Mouse (Mus musculus): ENCODE data around the gene Sfn.

Gene Sfn

DNA sequence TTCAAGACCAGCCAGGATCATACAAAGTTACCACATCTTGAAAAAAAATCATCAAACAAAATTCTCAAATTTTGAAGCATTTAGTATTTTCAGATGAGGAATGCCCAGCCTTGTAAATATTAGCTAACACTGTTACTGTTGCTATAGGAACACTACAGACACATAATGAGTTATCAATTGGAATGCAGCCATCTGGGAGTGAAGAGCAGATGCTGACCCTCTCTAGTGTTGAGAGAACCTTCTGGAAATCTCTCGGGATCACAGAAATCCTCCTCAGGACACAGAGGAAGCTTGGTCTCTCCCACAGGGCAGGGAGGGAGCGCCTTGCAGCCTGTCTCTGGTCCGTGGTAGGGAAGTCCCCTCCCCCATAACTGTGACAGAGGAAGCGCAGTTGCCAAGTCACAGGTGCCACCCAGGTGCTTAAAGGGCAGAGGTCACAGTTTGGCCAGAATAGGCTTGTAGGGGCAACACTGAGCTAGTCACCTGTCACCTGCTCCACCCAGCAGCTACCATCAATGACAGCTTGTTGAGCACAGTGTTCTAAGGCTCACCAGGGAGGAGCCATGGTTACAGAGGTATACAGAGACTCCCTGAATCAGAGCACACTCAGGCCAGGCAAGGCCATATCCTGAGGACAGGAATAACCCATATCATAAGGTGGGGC, 17.6 kb upstream of the Sfn start:
- no peak for DNase-seq (ENCODE audit: low read depth)

GRCm38 (mm10) chr4:133617936-133618335, 16.0 kb upstream of the Sfn start:
- DNase-seq (ENCODE audit: low read depth), result no peak

GRCm38 (mm10) chr4:133615416-133615815, 13.4 kb upstream of the Sfn start:
- DNase-seq (ENCODE audit: low read depth), result no peak

GRCm38 (mm10) chr4:133614274-133614761, 12.3 kb upstream of the Sfn start:
- DNase-seq (ENCODE audit: low read depth), result no peak

GRCm38 (mm10) chr4:133613867-133614266, 11.9 kb upstream of the Sfn start:
- DNase-seq (ENCODE audit: low read depth), result no peak

GRCm38 (mm10) chr4:133613026-133613425, 11.1 kb upstream of the Sfn start:
- DNase-seq (ENCODE audit: low read depth), result no peak

- DNase-seq (ENCODE audit: low read depth), result no peak
Observed at GRCm38 (mm10) chr4:133612416-133612815, 10.4 kb upstream of the Sfn start.

DNA sequence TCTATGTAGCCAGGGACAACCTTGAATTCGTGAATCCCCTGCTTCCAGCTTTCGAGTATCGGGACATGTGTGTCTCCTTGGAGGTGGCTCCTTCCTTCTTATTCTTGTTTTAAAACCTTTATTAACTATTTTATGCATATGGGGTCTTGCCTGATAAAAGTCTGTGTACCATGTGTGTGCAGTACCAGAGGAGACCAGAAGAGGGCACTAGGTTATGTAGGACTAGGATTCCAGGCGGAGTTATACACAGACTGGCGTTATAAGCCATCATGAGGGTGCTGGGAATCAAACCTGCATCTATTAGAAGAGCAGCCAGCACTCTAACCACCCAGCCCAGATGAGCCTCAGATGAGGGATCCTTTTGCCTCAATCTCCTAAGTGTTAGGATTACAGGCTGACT, 9.8 kb upstream of the Sfn start:
- no peak for DNase-seq (ENCODE audit: low read depth)

GRCm38 (mm10) chr4:133609719-133610118, 7.8 kb upstream of the Sfn start:
- peak; percentile 72 for DNase-seq (ENCODE audit: low read depth)

DNA sequence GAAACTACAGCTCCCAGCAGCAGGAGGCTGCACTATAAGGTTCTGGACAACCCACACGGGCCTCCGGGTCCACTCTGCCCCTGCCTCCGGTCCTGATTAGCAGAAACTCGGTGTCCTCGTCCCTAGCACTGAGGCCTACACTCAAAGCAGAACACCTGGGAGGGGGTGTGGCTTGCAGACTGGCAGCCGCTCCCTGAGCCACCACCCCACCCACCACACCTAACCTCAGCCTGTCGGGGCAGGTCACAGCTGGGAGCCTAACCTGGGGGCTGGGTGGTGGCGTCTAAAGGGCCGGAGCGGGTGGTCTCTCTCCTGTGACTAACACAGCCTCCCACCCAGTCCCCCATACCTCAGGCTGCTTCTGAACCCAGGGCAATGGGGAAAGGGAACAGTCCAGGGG, 5.3 kb upstream of the Sfn start:
- no peak for DNase-seq (ENCODE audit: low read depth)

DNA sequence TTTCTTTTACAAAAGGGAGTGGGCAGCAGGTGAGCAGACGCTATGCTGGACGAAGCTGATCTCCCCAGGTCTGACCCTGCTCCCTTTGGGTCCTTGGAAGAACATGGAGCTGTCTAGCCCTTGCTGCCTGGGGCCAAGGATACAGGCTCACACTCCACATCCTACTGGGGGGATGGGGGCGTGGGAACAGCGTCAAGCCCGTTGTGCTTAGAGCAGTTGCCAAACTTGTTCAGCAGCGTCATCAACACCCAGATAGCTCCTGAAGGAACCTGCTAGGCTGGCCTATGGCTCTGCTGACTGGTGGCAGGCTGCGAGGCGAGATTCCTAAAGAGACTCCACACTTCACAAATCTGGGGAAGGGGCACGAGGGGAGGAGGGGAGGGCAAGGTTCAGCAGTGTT, 3.4 kb upstream of the Sfn start:
- no peak for DNase-seq (ENCODE audit: low read depth)

DNA sequence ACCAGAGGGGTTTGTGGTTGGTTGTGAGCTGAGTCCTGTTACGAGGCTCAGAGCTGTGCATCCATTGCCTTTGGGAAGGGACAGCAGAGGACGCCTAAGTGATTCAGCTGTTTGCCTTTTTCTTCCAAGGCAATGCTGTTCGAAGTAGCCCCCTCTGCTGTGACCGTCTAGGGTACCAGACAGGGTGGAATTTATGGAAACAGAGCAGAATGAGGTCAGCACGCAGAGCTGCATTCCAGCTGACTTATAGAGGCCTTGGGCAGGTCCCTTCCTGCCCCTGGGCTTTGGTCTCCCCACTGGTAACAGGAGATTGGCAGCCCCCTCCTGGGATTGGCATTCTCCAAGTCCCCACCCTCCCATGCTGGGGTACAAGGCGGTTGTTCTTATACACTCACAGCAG, 2.9 kb upstream of the Sfn start:
- DNase-seq (ENCODE audit: low read depth), result no peak

GRCm38 (mm10) chr4:133604175-133604574, 2.2 kb upstream of the Sfn start:
- no peak for DNase-seq (ENCODE audit: low read depth)

GRCm38 (mm10) chr4:133603056-133603455, 1.1 kb upstream of the Sfn start:
- DNase-seq (ENCODE audit: low read depth), result no peak

DNA sequence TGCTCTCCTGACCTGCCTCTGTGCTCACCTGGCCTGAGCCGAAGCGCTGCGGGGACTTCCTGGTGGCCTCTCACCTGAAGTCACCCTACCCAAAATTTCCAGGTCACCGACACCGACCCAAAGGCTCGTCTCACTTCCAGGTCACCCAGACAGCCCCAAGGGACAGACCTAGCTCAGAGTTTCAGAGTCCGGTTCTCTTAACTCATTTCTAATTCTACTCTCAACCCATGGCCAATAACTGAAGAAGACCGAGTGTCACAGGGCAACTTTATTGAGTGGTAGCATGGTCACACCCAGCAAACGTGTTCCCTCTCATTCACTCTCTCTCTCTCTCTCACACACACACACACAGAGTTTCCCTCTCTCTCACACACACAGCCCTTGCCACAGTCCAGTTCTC, 1.7 kb downstream of the Sfn start:
- no peak for DNase-seq (ENCODE audit: low read depth)

GRCm38 (mm10) chr4:133599571-133600073, 2.3 kb downstream of the Sfn start:
- peak; percentile 75 for DNase-seq (ENCODE audit: low read depth)

DNA sequence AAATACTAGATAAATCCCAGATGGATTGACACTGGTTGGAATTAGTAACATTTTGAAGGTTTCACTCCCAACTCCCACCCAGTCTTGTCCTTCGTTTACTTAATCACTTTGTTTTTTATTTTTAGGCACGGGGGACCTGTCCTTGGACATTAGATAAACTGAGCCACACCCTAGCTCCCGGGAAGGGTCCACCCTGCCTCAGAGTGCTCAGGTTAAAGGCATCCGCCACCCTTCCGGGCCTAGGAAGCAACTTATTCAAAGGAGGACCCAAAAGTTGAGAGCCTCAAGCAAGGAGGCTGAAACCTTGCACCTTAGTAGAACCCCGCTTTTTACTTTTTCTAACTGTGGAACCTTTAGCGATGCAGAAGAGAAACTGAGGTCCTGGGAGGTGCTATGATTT, 2.9 kb downstream of the Sfn start:
- DNase-seq (ENCODE audit: low read depth), result no peak

DNA sequence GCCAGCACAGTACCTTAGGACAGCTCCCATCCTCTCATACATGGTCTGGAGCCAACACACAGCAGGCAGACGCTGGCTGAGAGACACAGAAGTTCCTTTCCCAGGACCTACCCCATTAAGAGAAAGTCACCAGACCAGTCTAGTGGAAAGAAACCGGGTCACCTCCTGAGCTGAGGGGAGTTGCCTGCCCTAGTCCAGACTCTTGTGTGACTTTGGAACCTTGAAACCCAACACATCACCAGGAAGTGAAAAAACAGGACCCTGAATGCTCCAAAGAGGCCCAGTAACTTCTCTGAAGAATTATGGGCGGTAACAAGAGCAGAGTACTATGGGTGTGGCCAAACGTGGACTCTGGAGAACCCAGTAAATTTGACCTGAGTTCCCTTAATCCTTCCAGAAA, 3.4 kb downstream of the Sfn start:
- no peak for DNase-seq (ENCODE audit: low read depth)

DNA sequence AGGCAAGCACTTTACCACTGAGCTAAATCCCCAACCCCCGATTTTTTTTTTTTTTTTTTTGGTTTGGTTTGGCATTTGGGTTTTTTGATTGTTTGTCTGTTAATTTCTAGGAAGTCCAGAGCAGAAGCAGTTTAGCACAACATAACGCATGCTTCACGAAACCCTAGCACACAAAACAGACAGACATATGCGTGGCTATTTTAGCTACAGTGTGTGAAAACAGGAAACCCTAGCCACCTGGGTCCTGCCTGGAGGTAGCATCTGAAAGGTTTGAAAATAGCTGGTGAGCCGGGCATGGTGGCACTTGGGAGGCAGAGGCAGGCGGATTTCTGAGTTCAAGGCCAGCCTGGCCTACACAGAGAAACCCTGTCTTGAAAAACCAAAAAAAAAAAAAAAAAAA, 5.9 kb downstream of the Sfn start:
- no peak for DNase-seq (ENCODE audit: low read depth)

DNA sequence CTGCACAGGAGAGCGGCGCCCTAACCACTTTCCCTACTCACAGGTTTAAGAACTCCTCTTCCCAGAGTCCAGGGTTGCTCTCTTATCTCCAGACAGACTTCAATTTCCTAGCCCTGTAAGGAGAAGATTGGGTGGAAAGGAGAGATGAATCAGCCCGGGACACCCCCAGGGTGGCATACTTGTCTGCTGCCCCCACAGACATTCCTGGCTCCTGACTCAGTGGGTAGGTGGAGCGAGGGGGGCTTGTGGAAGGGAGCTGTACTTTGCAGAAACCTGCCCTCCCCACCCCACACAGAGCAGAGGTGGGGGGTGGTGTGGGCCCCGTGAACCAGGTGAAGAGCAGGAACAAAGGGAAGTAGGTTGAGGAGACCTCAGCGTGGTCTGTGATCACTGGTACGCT, 6.4 kb downstream of the Sfn start:
- no peak for DNase-seq (ENCODE audit: low read depth)

DNA sequence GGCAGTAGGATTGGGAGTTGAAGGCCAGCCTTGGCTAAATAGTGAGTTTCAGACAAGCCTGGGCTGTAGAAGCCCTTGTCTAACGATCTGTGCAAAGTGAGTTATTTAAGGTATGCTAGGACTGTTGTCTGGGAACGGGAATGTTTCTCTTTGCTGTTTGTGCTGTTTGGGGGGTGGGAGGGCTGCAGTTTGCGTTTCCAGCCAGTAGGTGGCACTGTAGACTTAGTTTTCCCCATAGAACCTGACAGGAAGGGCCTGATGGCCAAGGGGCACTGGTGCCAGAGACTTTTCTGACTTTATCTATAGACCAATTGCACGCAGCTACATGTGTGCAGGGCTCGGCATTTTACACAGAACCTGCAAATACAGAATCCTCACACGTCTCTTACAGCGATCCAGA, 9.4 kb downstream of the Sfn start:
- DNase-seq (ENCODE audit: low read depth), result peak; percentile 50

DNA sequence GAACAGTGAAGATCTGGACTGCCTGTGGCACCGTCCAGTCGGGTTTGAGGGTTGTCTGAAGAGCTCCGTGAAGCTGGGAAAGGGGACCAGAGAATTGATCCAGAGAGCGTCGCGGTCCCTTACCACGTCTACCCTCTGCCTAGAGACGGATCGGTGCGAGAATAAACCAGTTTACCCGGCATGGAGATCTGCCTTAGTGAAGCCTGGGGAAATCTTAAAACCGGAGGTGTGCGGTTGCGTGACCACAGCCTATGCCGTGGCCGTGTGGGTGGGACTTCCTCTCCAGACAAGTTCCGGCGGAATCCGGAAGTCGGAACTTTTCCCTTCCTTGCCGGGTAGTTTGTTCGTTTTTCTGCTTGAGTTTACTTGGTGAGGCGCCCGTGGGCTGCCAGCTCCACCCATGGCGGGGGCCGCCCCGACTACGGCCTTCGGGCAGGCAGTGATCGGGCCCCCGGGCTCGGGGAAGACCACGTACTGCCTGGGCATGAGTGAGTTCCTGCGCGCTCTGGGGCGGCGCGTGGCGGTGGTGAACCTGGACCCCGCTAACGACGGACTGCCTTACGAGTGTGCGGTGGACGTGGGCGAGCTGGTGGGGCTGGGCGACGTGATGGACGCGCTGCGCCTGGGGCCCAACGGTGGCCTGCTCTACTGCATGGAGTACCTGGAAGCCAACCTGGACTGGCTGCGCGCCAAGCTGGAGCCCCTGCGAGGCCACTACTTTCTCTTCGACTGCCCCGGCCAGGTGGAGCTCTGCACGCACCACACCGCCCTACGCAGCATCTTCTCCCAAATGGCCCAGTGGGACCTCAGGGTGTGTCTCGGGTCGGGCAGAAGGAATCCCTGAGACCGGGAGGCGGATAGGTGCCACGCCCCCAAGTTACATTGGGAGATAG, 17.7 kb downstream of the Sfn start, which contains the start of gene Gpn2:
TSS of gene Gpn2 (plus strand) at position 304 of the 893 bp plus-strand sequence.
- DNase-seq (ENCODE audit: low read depth), result peak; percentile 88

GRCm38 (mm10) chr4:133583690-133584058, 18.3 kb downstream of the Sfn start:
- no peak for DNase-seq (ENCODE audit: low read depth)
